8 mouse cellular contexts compared by ENCODE assay signal in the genomic region with DNA sequence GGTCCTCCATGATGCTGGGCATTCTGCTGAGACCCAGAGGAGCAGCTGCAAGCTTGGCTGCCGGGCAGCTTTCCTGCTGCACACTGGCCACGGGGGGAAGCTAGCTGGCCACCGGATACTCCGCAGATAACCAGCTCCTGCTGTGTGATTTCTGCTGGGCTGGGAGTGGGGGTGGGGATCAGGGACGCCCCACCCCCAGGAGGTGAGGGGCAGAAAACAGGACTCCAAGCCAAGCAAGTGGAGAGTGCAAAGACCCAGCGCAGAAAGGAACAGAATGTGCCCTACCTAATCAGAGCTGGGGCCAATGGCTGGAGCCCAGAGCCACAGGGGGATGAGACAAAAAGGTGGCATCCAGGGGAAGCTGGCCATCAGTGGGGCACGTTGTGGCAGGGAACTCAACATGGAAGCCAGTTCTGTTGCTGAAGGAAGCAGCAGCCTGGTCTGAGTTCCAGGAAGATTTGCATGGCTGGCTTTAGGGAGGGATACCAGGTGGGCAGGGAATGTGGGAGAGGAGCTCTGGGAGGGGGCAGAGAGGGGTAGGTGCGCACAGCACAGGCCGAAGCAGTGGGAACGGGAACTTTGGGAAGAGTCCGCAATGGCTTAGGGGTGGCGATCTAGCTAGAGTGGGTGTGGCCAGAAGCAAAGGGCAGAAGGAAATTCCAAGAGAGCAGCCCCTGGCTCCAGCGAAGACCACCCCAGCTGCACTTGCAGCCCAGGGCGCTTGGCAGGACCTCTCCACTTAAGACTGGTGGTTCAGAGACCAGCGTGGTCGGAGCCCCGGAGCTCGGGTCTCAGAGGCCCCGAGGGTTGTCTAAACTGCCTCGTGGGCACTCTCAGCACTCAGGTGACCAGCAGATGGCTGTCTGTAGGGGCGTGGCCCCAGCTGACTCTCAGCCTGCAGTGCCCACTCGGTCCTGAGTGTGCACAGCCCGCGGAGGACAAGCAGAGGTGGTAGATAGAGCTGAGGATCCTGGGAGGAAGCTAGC.
DNase-seq lines count a peak whose midpoint lies in the region; ATAC-seq and TF ChIP-seq lines count a peak whose summit lies in the region.

No protein-coding gene starts in this region.

- peaks cover 94% of the 10 kb centered on the region for H3K4me1 ChIP-seq in forebrain, embryonic 10.5 days
- peaks cover 64% of the 10 kb centered on the region for H3K4me1 ChIP-seq in limb, embryonic 11.5 days (ENCODE audit: control insufficient read depth, insufficient read depth, low read length)
- H3K4me1 ChIP-seq in midbrain, embryonic 13.5 days (replicated peaks), result peaks cover 82% of the 10 kb centered on the region

- peaks cover 18% of the 10 kb centered on the region for H3K79me2 ChIP-seq in C2C12 (ENCODE audit: control insufficient read depth, insufficient read depth)

- peak overlapping the region; percentile 19 for H3K4me3 ChIP-seq in C2C12 (ENCODE audit: insufficient read depth, poor library complexity, severe bottlenecking)
- H3K4me3 ChIP-seq in forebrain, embryonic 10.5 days, result peak overlapping the region; percentile 49
- 0 out of 2 replicates have a peak overlapping the region, but pooled peaks have one; percentile 3 for H3K4me3 ChIP-seq in limb, embryonic 11.5 days (ENCODE audit: low read depth, low read length)
- H3K4me3 ChIP-seq in midbrain, embryonic 13.5 days (replicated peaks), result no peak overlapping the region

- under 1% methylated on average over 24 of the region's 24 CpGs for WGBS in forebrain, embryonic 10.5 days
- WGBS in limb, embryonic 11.5 days, result under 1% methylated on average over 24 of the region's 24 CpGs
- 2% methylated on average over 24 of the region's 24 CpGs for WGBS in midbrain, embryonic 13.5 days

- no peaks in the 10 kb centered on the region for H3K9me3 ChIP-seq in forebrain, embryonic 10.5 days
- H3K9me3 ChIP-seq in limb, embryonic 11.5 days (ENCODE audit: control insufficient read depth, low read length), result no peaks in the 10 kb centered on the region
- no peaks in the 10 kb centered on the region for H3K9me3 ChIP-seq in midbrain, embryonic 13.5 days

- H3K4me2 ChIP-seq in limb, embryonic 11.5 days (ENCODE audit: low read depth, severe bottlenecking), result peak overlapping the region; percentile 64
- peak overlapping the region; percentile 30 for H3K4me2 ChIP-seq in midbrain, embryonic 13.5 days (replicated peaks)

- no peak for ATAC-seq in limb, embryonic 11.5 days (ENCODE audit: insufficient number of reproducible peaks, low FRiP score, low TSS enrichment, low read depth)
- no peak for ATAC-seq in midbrain, embryonic 13.5 days

- peak overlapping the region; percentile 9 for H3K9ac ChIP-seq in limb, embryonic 11.5 days (ENCODE audit: low read length)
- H3K9ac ChIP-seq in midbrain, embryonic 13.5 days (replicated peaks), result peak overlapping the region; percentile 58

- intact Hi-C loops in heart, postnatal 36 days (cut with DNase I), result no loop called here

- TF ChIP-seq CTCF in C2C12 (IDR thresholded peaks at IDR 0.05; ENCODE audit: control insufficient read depth, insufficient read depth, insufficient read length), result peak; percentile 5

- DNase-seq in adrenal gland, postnatal 25 days, result peak; percentile 66
- peak; percentile 69 for DNase-seq in forebrain, embryonic 10.5 days (ENCODE audit: extremely low spot score, low spot score)
- peak; percentile 56 to 73 for DNase-seq in heart, postnatal 36 days
- DNase-seq in limb, embryonic 11.5 days (ENCODE audit: low spot score), result peak; percentile 76
- DNase-seq in right cerebral cortex, postnatal 36 days (ENCODE audit: low spot score in 2 of 2), result no peak
- no peak for DNase-seq in right cerebral cortex, postnatal 25 days

- no peaks in the 10 kb centered on the region for H3K27me3 ChIP-seq in C2C12 (ENCODE audit: control insufficient read depth, insufficient read depth, insufficient read length)
- H3K27me3 ChIP-seq in forebrain, embryonic 10.5 days (ENCODE audit: poor library complexity, severe bottlenecking), result 0 out of 2 replicates have a peak, but pooled peaks cover 7% of the 10 kb centered on the region
- no peaks in the 10 kb centered on the region for H3K27me3 ChIP-seq in limb, embryonic 11.5 days (ENCODE audit: control insufficient read depth, insufficient read depth, low read length)
- H3K27me3 ChIP-seq in midbrain, embryonic 13.5 days, result no peaks in the 10 kb centered on the region

- H3K36me3 ChIP-seq in C2C12 (ENCODE audit: control insufficient read depth, insufficient read depth), result no peaks in the 10 kb centered on the region
- no peaks in the 10 kb centered on the region for H3K36me3 ChIP-seq in forebrain, embryonic 10.5 days (replicated peaks)
- H3K36me3 ChIP-seq in limb, embryonic 11.5 days (ENCODE audit: control insufficient read depth, insufficient read depth, low read length), result no peaks in the 10 kb centered on the region
- no peaks in the 10 kb centered on the region for H3K36me3 ChIP-seq in midbrain, embryonic 13.5 days

- H3K27ac ChIP-seq in forebrain, embryonic 10.5 days, result peak overlapping the region; percentile 99
- peak overlapping the region; percentile 98 for H3K27ac ChIP-seq in limb, embryonic 11.5 days (replicated peaks; ENCODE audit: low read depth, low read length)
- H3K27ac ChIP-seq in midbrain, embryonic 13.5 days, result peak overlapping the region; percentile 100

- H3ac ChIP-seq in C2C12 (ENCODE audit: control insufficient read depth, insufficient read length, low read depth), result peak overlapping the region; percentile 68

- peaks cover 8% of the 10 kb centered on the region for H3K79me3 ChIP-seq in C2C12 (ENCODE audit: low read depth)

TF ChIP-seq in C2C12, 6 proteins besides CTCF, POLR2A, EP300 and RAD21:
- TF ChIP-seq MYOD1 (IDR thresholded peaks at IDR 0.05; ENCODE audit: control insufficient read depth, insufficient read length, low read depth) (peak; percentile 44), MYOG (IDR thresholded peaks at IDR 0.05; ENCODE audit: control insufficient read depth, extremely low read depth, insufficient read length) (no peak), USF1 (IDR thresholded peaks at IDR 0.05; ENCODE audit: low read depth) (peak; percentile 27), CEBPB (IDR thresholded peaks at IDR 0.05; ENCODE audit: low read depth) (no peak), FOSL1 (IDR thresholded peaks at IDR 0.05; ENCODE audit: insufficient read depth, low read length, poor library complexity, severe bottlenecking) (no peak), MAX (IDR thresholded peaks at IDR 0.05) (peak; percentile 57)

Comparison
In these comparisons a context has a peak if more than half of its experiments do, and no peak if none do; other contexts are left out.
1. DNase-seq: peak in adrenal gland, postnatal 25 days (single experiment), forebrain, embryonic 10.5 days (single experiment), heart, postnatal 36 days (2 of 2) and limb, embryonic 11.5 days (single experiment); none in right cerebral cortex, postnatal 36 days (0 of 2) and right cerebral cortex, postnatal 25 days (single experiment).
2. Peak in every context shown above with its lines, with median percentiles within 50 percentile points of each other: H3K27ac ChIP-seq.